Mouse (Mus musculus) liver, embryonic 16.5 days (tissue): ENCODE measurements at regions not wholly inside any gene's neighbourhood (a gene's known extent, or its start where the extent isn't known, plus 50 kb on each side); places are given as distances from the start of the nearest gene placed in this dataset.

ENCODE experiments used
- ATAC-seq: fragments of 200-750 bp; cut with Nextera tagmentation; 2 replicates; pipeline ENCODE4 v1.8.0; 2017; ENCODE audit warnings: low read depth, mild to moderate bottlenecking, moderate number of reproducible peaks, moderate library complexity
- H3K27ac ChIP-seq: fragments of 300-500 bp; sonication (generic); 2 replicates; pipeline ENCODE4 v1.5.1; 2014; ENCODE audit warnings: mild to moderate bottlenecking, low read length
- H3K27me3 ChIP-seq: fragments of 300-500 bp; sonication (generic); 2 replicates; pipeline ENCODE4 v1.6.1; 2014; ENCODE audit warnings: low read depth, low read length, mixed read lengths; ENCODE audit not compliant: control insufficient read depth, insufficient read depth
- H3K36me3 ChIP-seq: fragments of 300-500 bp; sonication (generic); 2 replicates; pipeline ENCODE4 v1.6.1; 2014; ENCODE audit warnings: mild to moderate bottlenecking; ENCODE audit not compliant: control insufficient read depth, insufficient read depth
- H3K4me1 ChIP-seq: fragments of 300-500 bp; sonication (generic); 2 replicates; pipeline ENCODE4 v1.6.1; 2014; ENCODE audit warnings: low read depth, low read length, mixed read lengths; ENCODE audit not compliant: control insufficient read depth
- H3K4me2 ChIP-seq: fragments of 300-500 bp; sonication (generic); 2 replicates; pipeline ENCODE4 v1.6.1; 2014; ENCODE audit warnings: low read depth, low read length, mixed read lengths
- H3K4me3 ChIP-seq: fragments of 300-500 bp; sonication (generic); 2 replicates; pipeline ENCODE4 v1.5.1; 2014; ENCODE audit warnings: low read depth, mild to moderate bottlenecking, low read length
- H3K9ac ChIP-seq: fragments of 300-500 bp; sonication (generic); 2 replicates; pipeline ENCODE4 v1.6.1; 2014; ENCODE audit warnings: low read depth, low read length
- H3K9me3 ChIP-seq: fragments of 300-500 bp; sonication (generic); replicated peaks from 2 replicates; pipeline ENCODE4 v1.6.1; 2016; ENCODE audit warnings: low read length; ENCODE audit not compliant: control insufficient read depth
- WGBS: fragments of 180-500 bp; shearing (Covaris S2); extraction: QIAGEN DNeasy Blood & Tissue Kit; methylation state at CpG from one replicate; pipeline ENCODE4 v1.1.7; 2014; ENCODE audit not compliant: insufficient replicate concordance; 5-methylcytosine and 5-hydroxymethylcytosine counted together

GRCm38 (mm10) chr8:8829230-8829629, 138.9 kb upstream of the Arglu1 start:
- Histone ChIP-seq H3K4me1 (no peaks in the 10 kb centered on the region), H3K36me3 (no peaks in the 10 kb centered on the region), H3K27me3 (no peaks in the 10 kb centered on the region), H3K4me3 (no peak overlapping the region), H3K27ac (no peak overlapping the region), H3K9ac (no peak overlapping the region), H3K9me3 (no peaks in the 10 kb centered on the region), H3K4me2 (no peak overlapping the region)
- no peak for ATAC-seq
- 64% methylated on average over 14 of the region's 14 CpGs for WGBS

- Histone ChIP-seq H3K4me1 (no peaks in the 10 kb centered on the region), H3K4me2 (no peak overlapping the region), H3K4me3 (no peak overlapping the region), H3K9ac (no peak overlapping the region), H3K27ac (no peak overlapping the region), H3K9me3 (no peaks in the 10 kb centered on the region), H3K36me3 (no peaks in the 10 kb centered on the region), H3K27me3 (no peaks in the 10 kb centered on the region)
- WGBS, result 71% methylated on average over 7 of the region's 7 CpGs
- no peak for ATAC-seq
Measured at GRCm38 (mm10) chr8:8827555-8827954, 137.2 kb upstream of the Arglu1 start.

GRCm38 (mm10) chr8:8826801-8827200, 136.5 kb upstream of the Arglu1 start:
- H3K36me3 ChIP-seq, result no peaks in the 10 kb centered on the region
- H3K9ac ChIP-seq, result no peak overlapping the region
- H3K9me3 ChIP-seq, result no peaks in the 10 kb centered on the region
- H3K27ac ChIP-seq, result no peak overlapping the region
- H3K4me1 ChIP-seq, result no peaks in the 10 kb centered on the region
- 68% methylated on average over 9 of the region's 9 CpGs for WGBS
- no peaks in the 10 kb centered on the region for H3K27me3 ChIP-seq
- ATAC-seq, result no peak
- no peak overlapping the region for H3K4me2 ChIP-seq
- no peak overlapping the region for H3K4me3 ChIP-seq

GRCm38 (mm10) chr8:8824886-8825285, 134.6 kb upstream of the Arglu1 start:
- no peaks in the 10 kb centered on the region for H3K9me3 ChIP-seq
- no peak overlapping the region for H3K9ac ChIP-seq
- H3K36me3 ChIP-seq, result no peaks in the 10 kb centered on the region
- no peak overlapping the region for H3K4me2 ChIP-seq
- no peaks in the 10 kb centered on the region for H3K27me3 ChIP-seq
- H3K4me3 ChIP-seq, result no peak overlapping the region
- no peaks in the 10 kb centered on the region for H3K4me1 ChIP-seq
- ATAC-seq, result no peak
- 60% methylated on average over 5 of the region's 5 CpGs for WGBS
- H3K27ac ChIP-seq, result no peak overlapping the region

- H3K4me2 ChIP-seq, result no peak overlapping the region
- no peaks in the 10 kb centered on the region for H3K27me3 ChIP-seq
- H3K9ac ChIP-seq, result no peak overlapping the region
- ATAC-seq, result no peak
- no peaks in the 10 kb centered on the region for H3K4me1 ChIP-seq
- no peak overlapping the region for H3K27ac ChIP-seq
- 52% methylated on average over 6 of the region's 6 CpGs for WGBS
- H3K4me3 ChIP-seq, result no peak overlapping the region
- H3K9me3 ChIP-seq, result no peaks in the 10 kb centered on the region
- H3K36me3 ChIP-seq, result no peaks in the 10 kb centered on the region
Measured at GRCm38 (mm10) chr8:8821119-8821518, 130.8 kb upstream of the Arglu1 start.

GRCm38 (mm10) chr8:8820614-8821013, 130.3 kb upstream of the Arglu1 start:
- ATAC-seq, result no peak
- H3K4me3 ChIP-seq, result no peak overlapping the region
- no peaks in the 10 kb centered on the region for H3K36me3 ChIP-seq
- no peaks in the 10 kb centered on the region for H3K9me3 ChIP-seq
- H3K27me3 ChIP-seq, result no peaks in the 10 kb centered on the region
- no peak overlapping the region for H3K9ac ChIP-seq
- no peak overlapping the region for H3K4me2 ChIP-seq
- H3K4me1 ChIP-seq, result no peaks in the 10 kb centered on the region
- no peak overlapping the region for H3K27ac ChIP-seq
- WGBS, result 70% methylated on average over 6 of the region's 6 CpGs

GRCm38 (mm10) chr8:8819233-8819931, 129.1 kb upstream of the Arglu1 start:
- ATAC-seq, result peak; percentile 54
- no peaks in the 10 kb centered on the region for H3K9me3 ChIP-seq
- no peaks in the 10 kb centered on the region for H3K4me1 ChIP-seq
- H3K4me2 ChIP-seq, result no peak overlapping the region
- H3K36me3 ChIP-seq, result no peaks in the 10 kb centered on the region
- H3K27me3 ChIP-seq, result no peaks in the 10 kb centered on the region
- H3K4me3 ChIP-seq, result no peak overlapping the region
- WGBS, result 55% methylated on average over 9 of the region's 9 CpGs
- H3K27ac ChIP-seq, result no peak overlapping the region
- no peak overlapping the region for H3K9ac ChIP-seq

GRCm38 (mm10) chr8:8812807-8813167, 122.5 kb upstream of the Arglu1 start:
- 79% methylated on average over 5 of the region's 5 CpGs for WGBS
- Histone ChIP-seq H3K27ac (no peak overlapping the region), H3K27me3 (no peaks in the 10 kb centered on the region), H3K4me2 (no peak overlapping the region), H3K9ac (no peak overlapping the region), H3K4me3 (no peak overlapping the region), H3K36me3 (no peaks in the 10 kb centered on the region), H3K4me1 (no peaks in the 10 kb centered on the region), H3K9me3 (no peaks in the 10 kb centered on the region)
- ATAC-seq, result no peak

- H3K36me3 ChIP-seq, result no peaks in the 10 kb centered on the region
- H3K4me3 ChIP-seq, result no peak overlapping the region
- H3K27me3 ChIP-seq, result no peaks in the 10 kb centered on the region
- ATAC-seq, result no peak
- no peaks in the 10 kb centered on the region for H3K9me3 ChIP-seq
- H3K4me1 ChIP-seq, result no peaks in the 10 kb centered on the region
- no peak overlapping the region for H3K4me2 ChIP-seq
- 67% methylated on average over 21 of the region's 21 CpGs for WGBS
- no peak overlapping the region for H3K27ac ChIP-seq
- no peak overlapping the region for H3K9ac ChIP-seq
Measured at GRCm38 (mm10) chr8:8812051-8812806, 121.9 kb upstream of the Arglu1 start.
